ENCODE assay signal across 8 mouse cellular contexts in the genomic region with DNA sequence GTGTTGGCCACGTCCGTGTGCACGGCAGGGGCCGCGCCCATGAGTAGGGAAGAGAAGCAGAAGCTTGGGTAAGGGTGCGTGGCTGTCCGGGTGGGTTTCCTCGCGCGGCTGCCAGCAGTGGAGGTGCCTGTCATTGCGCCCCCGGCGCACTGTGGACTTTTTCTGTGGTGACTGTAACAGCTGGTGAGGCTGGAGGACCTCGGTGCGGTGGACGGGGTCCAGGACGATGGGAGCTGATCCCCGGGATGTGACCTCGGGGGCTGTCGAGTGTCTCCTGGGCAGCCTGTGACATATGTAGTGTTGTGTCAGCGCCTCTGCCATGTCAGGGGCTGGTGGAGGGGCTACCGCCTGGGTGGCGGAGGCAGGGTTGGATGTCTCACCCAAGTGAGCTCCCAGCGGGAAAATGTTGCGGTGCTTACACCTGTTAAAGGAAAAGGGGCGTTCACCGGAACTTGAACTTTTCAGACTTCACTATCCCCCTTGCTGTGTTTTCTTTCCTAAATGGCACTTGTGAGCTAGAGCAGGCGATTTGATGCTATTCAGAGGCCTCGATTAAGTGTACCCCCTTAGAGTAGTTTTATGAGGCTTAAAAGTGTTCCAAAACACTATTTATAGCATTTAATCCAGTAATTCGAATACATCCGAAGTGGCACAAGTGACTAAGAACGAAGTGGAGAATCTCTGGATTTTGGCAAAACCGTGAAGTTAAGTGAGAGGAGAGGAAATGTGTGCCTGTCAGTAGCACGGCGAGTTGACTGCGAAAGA. TPM values are rescaled to one million over a fixed set of nuclear protein-coding genes. Genes with fewer than 3 reads are reported as not detected.
DNase-seq lines count a peak whose midpoint lies in the region; ATAC-seq and TF ChIP-seq lines count a peak whose summit lies in the region.

No protein-coding gene starts in this region.

- H3K4me1 ChIP-seq in heart, embryonic 13.5 days, result peaks cover 25% of the 10 kb centered on the region
- no peaks in the 10 kb centered on the region for H3K4me1 ChIP-seq in ES-Bruce4 (ENCODE audit: control insufficient read depth, insufficient read depth, low read length)
- H3K4me1 ChIP-seq in brown adipose tissue, adult 24 weeks (ENCODE audit: control insufficient read depth, insufficient read depth, insufficient read length, low read length), result peaks cover 5% of the 10 kb centered on the region; the same call in 1 of the 2 replicates
- peaks cover 12% of the 10 kb centered on the region; the same call in 1 of the 2 replicates for H3K4me1 ChIP-seq in heart, postnatal 0 days (ENCODE audit: control insufficient read depth, insufficient read depth)
- peaks cover 29% of the 10 kb centered on the region for H3K4me1 ChIP-seq in liver, postnatal 0 days (ENCODE audit: insufficient read depth)

- peak; percentile 8; the same call in 1 of the 2 replicates for ATAC-seq in heart, embryonic 13.5 days (ENCODE audit: extremely low read depth, insufficient number of reproducible peaks, low FRiP score, low TSS enrichment)
- peak; percentile 20 for ATAC-seq in heart, postnatal 0 days (ENCODE audit: insufficient read depth, low read depth)
- no peak for ATAC-seq in liver, postnatal 0 days

- H3K36me3 ChIP-seq in heart, embryonic 13.5 days, result peaks cover 9% of the 10 kb centered on the region
- H3K36me3 ChIP-seq in ES-Bruce4 (ENCODE audit: control insufficient read depth, insufficient read depth, low read length, poor library complexity, severe bottlenecking), result no peaks in the 10 kb centered on the region
- H3K36me3 ChIP-seq in heart, postnatal 0 days (replicated peaks; ENCODE audit: control insufficient read depth, insufficient read depth, low read length), result peaks cover 4% of the 10 kb centered on the region
- H3K36me3 ChIP-seq in liver, postnatal 0 days (replicated peaks; ENCODE audit: insufficient read depth, low read length), result peaks cover 9% of the 10 kb centered on the region

- no peaks in the 10 kb centered on the region for H3K27me3 ChIP-seq in heart, embryonic 13.5 days (replicated peaks)
- no peaks in the 10 kb centered on the region for H3K27me3 ChIP-seq in ES-Bruce4 (ENCODE audit: control insufficient read depth, insufficient read depth, low read length, poor library complexity, severe bottlenecking)
- H3K27me3 ChIP-seq in heart, postnatal 0 days (ENCODE audit: control insufficient read depth, insufficient read depth, low read length), result no peaks in the 10 kb centered on the region
- H3K27me3 ChIP-seq in liver, postnatal 0 days (ENCODE audit: insufficient read depth, low read length), result no peaks in the 10 kb centered on the region

- 3% methylated on average over 36 of the region's 36 CpGs for WGBS in heart, embryonic 13.5 days
- WGBS in heart, postnatal 0 days, result 3% methylated on average over 36 of the region's 36 CpGs
- 4% methylated on average over 31 of the region's 36 CpGs for WGBS in liver, postnatal 0 days (ENCODE audit: insufficient replicate concordance)

- H3K4me2 ChIP-seq in heart, embryonic 13.5 days, result peak overlapping the region; percentile 91
- H3K4me2 ChIP-seq in heart, postnatal 0 days (ENCODE audit: low read depth, low read length), result peak overlapping the region; percentile 99
- H3K4me2 ChIP-seq in liver, postnatal 0 days (ENCODE audit: low read depth, low read length), result peak overlapping the region; percentile 95

- no peak for TF ChIP-seq POLR2A in ES-Bruce4 (IDR thresholded peaks at IDR 0.05; ENCODE audit: insufficient read depth, low read length)

- no peak for DNase-seq in heart, postnatal 25 days (ENCODE audit: low spot score)
- peak; percentile 29 for DNase-seq in heart, postnatal 0 days (ENCODE audit: low spot score)
- no peak for DNase-seq in liver, postnatal 0 days
- no peak for DNase-seq in spleen, postnatal 14 days (ENCODE audit: low spot score in 2 of 2)
- DNase-seq in thymus, postnatal 25 days, result no peak

- peak overlapping the region; percentile 77 for H3K27ac ChIP-seq in heart, embryonic 13.5 days (replicated peaks)
- no peak overlapping the region for H3K27ac ChIP-seq in ES-Bruce4 (ENCODE audit: insufficient read depth, low read length)
- peak overlapping the region; percentile 57; the same call in 1 of the 2 replicates for H3K27ac ChIP-seq in brown adipose tissue, adult 24 weeks (replicated peaks; ENCODE audit: low read depth, low read length)
- H3K27ac ChIP-seq in heart, postnatal 0 days (ENCODE audit: low read depth), result peak overlapping the region; percentile 90
- H3K27ac ChIP-seq in liver, postnatal 0 days (ENCODE audit: low read depth), result peak overlapping the region; percentile 87

- no peak for TF ChIP-seq EP300 in ES-Bruce4 (IDR thresholded peaks at IDR 0.05; ENCODE audit: insufficient read depth, low read depth, low read length)
- no peak for TF ChIP-seq EP300 in heart, postnatal 0 days (IDR thresholded peaks at IDR 0.05; ENCODE audit: low read depth)
- TF ChIP-seq EP300 in liver, postnatal 0 days (IDR thresholded peaks at IDR 0.05; ENCODE audit: low read depth), result no peak

- TF ChIP-seq CTCF in ES-Bruce4 (IDR thresholded peaks at IDR 0.05; ENCODE audit: low read depth, low read length), result no peak
- TF ChIP-seq CTCF in heart, postnatal 0 days (IDR thresholded peaks at IDR 0.05; ENCODE audit: low read depth), result no peak
- TF ChIP-seq CTCF in liver, postnatal 0 days (IDR thresholded peaks at IDR 0.05; ENCODE audit: low read depth), result 0 out of 2 replicates have a peak, but pooled peaks have one; percentile 2

- intact Hi-C loops in heart, postnatal 25 days (cut with DNase I), result no loop called here

- peak overlapping the region; percentile 97 for H3K4me3 ChIP-seq in heart, embryonic 13.5 days
- peak overlapping the region; percentile 73 for H3K4me3 ChIP-seq in ES-Bruce4 (ENCODE audit: low read depth, low read length)
- peak overlapping the region; percentile 70 for H3K4me3 ChIP-seq in brown adipose tissue, adult 24 weeks (ENCODE audit: insufficient read depth, low read depth, low read length)
- peak overlapping the region; percentile 99 for H3K4me3 ChIP-seq in heart, postnatal 0 days (ENCODE audit: low read depth, low read length)
- peak overlapping the region; percentile 86 for H3K4me3 ChIP-seq in liver, postnatal 0 days (ENCODE audit: low read depth, low read length)

- no peaks in the 10 kb centered on the region for H3K9me3 ChIP-seq in heart, embryonic 13.5 days
- H3K9me3 ChIP-seq in ES-Bruce4 (replicated peaks; ENCODE audit: control insufficient read depth, insufficient read depth, low read length, poor library complexity, severe bottlenecking), result no peaks in the 10 kb centered on the region
- H3K9me3 ChIP-seq in heart, postnatal 0 days (replicated peaks; ENCODE audit: control insufficient read depth, low read length), result no peaks in the 10 kb centered on the region
- no peaks in the 10 kb centered on the region for H3K9me3 ChIP-seq in liver, postnatal 0 days (ENCODE audit: low read length)

- H3K9ac ChIP-seq in heart, embryonic 13.5 days, result peak overlapping the region; percentile 89
- peak overlapping the region; percentile 64 for H3K9ac ChIP-seq in ES-Bruce4 (ENCODE audit: low read depth, poor library complexity, severe bottlenecking)
- H3K9ac ChIP-seq in heart, postnatal 0 days (replicated peaks; ENCODE audit: low read depth, low read length), result peak overlapping the region; percentile 88
- H3K9ac ChIP-seq in liver, postnatal 0 days (replicated peaks), result peak overlapping the region; percentile 90

RNA-seq across cellular contexts. Expression of a gene that starts 0.7 kb away (rescaled TPM):
- polyA plus RNA-seq in heart, embryonic 13.5 days (2015; fragmentation: Nextera tagmentation; extraction: Ambion mirVana), result 11.1 TPM in 2 replicates
- total RNA-seq in heart, postnatal 25 days (2021), result 10 to 100 TPM; 19.7 to 22.1 TPM
- 19.3 and 22.6 TPM in 2 replicates for polyA plus RNA-seq in ES-Bruce4 (2011; ENCODE audit: insufficient read depth, insufficient read length, low read depth, missing spikeins)
- polyA plus RNA-seq in brown adipose tissue, adult 24 weeks (2012; ENCODE audit: insufficient read depth, insufficient read length, missing spikeins), result 10.9 and 11.2 TPM in 2 replicates
- 12.9 and 16.5 TPM in 2 replicates for total RNA-seq in heart, postnatal 0 days (2014; rRNA removed; ENCODE audit: low replicate concordance)
- 5.6 and 6.6 TPM in 2 replicates for polyA plus RNA-seq in heart, postnatal 0 days (2015; fragmentation: Nextera tagmentation; extraction: Ambion mirVana)
- 3.7 and 5.2 TPM in 2 replicates for polyA plus RNA-seq in liver, postnatal 0 days (2015; fragmentation: Nextera tagmentation; extraction: Ambion mirVana)
